Mouse (Mus musculus): ENCODE results near the gene Gm11273.
"Not testable (repeated sequence)": the region's sequence is repeated elsewhere in the genome, so short reads cannot be mapped to it uniquely, and the experiment has no call there.

Gene Gm11273

GRCm38 (mm10) chr13:21501182-21501581 is at the start of gene Gm11273:
TSS of gene Gm11273 (minus strand) at chr13:21501418.
- DNase-seq (ENCODE audit: low spot score) = not testable (repeated sequence)

GRCm38 (mm10) chr13:21550416-21551110 is 49.3 kb upstream of the Gm11273 start:
- DNase-seq (ENCODE audit: low spot score) = no peak

GRCm38 (mm10) chr13:21549487-21549886 is 48.3 kb upstream of the Gm11273 start:
- DNase-seq (ENCODE audit: low spot score) = no peak

GRCm38 (mm10) chr13:21542708-21543107 is 41.5 kb upstream of the Gm11273 start, which contains the start of gene Olfr1366:
TSS of gene Olfr1366 (minus strand) at chr13:21542808.
- DNase-seq (ENCODE audit: low spot score) = no peak

- peak; percentile 83 for DNase-seq (ENCODE audit: low spot score)
Observed at GRCm38 (mm10) chr13:21530781-21531201, 29.6 kb upstream of the Gm11273 start, which contains the start of gene Zkscan8. TSS of gene Zkscan8 (minus strand) at chr13:21531120.

- DNase-seq (ENCODE audit: low spot score) = no peak
Observed at GRCm38 (mm10) chr13:21530136-21530535, 28.9 kb upstream of the Gm11273 start.

- DNase-seq (ENCODE audit: low spot score) = peak; percentile 73
Observed at GRCm38 (mm10) chr13:21506221-21506649, 5.0 kb upstream of the Gm11273 start.

GRCm38 (mm10) chr13:21502296-21502695 is 1.1 kb upstream of the Gm11273 start:
- no peak for DNase-seq (ENCODE audit: low spot score)

- peak; percentile 6 for DNase-seq (ENCODE audit: low spot score)
Observed at GRCm38 (mm10) chr13:21495080-21495479, 6.1 kb downstream of the Gm11273 start, which contains the start of gene AK157302. TSS of gene AK157302 (plus strand) at chr13:21495223.

- no peak for DNase-seq (ENCODE audit: low spot score)
Observed at GRCm38 (mm10) chr13:21492847-21493246, 8.4 kb downstream of the Gm11273 start.

GRCm38 (mm10) chr13:21486881-21487280 is 14.3 kb downstream of the Gm11273 start:
- no peak for DNase-seq (ENCODE audit: low spot score)

- not testable (repeated sequence) for DNase-seq (ENCODE audit: low spot score)
Observed at GRCm38 (mm10) chr13:21478759-21479670, 22.2 kb downstream of the Gm11273 start, which contains the start of the genes Zkscan4 and Gm10065. TSS of gene Zkscan4 (plus strand) at chr13:21478907. TSS of gene Gm10065 (minus strand) at chr13:21479441.

GRCm38 (mm10) chr13:21472427-21472826 is 28.8 kb downstream of the Gm11273 start:
- no peak for DNase-seq (ENCODE audit: low spot score)

- DNase-seq (ENCODE audit: low spot score) = no peak
Observed at GRCm38 (mm10) chr13:21469097-21469496, 32.1 kb downstream of the Gm11273 start.

GRCm38 (mm10) chr13:21468061-21469019 is 32.9 kb downstream of the Gm11273 start, which contains the start of gene Nkapl:
TSS of gene Nkapl (minus strand) at chr13:21468509.
- DNase-seq (ENCODE audit: low spot score) = peak; percentile 42

- no peak for DNase-seq (ENCODE audit: low spot score)
Observed at GRCm38 (mm10) chr13:21467336-21467735, 33.9 kb downstream of the Gm11273 start.

- not testable (repeated sequence) for DNase-seq (ENCODE audit: low spot score)
Observed at GRCm38 (mm10) chr13:21462516-21462915, 38.7 kb downstream of the Gm11273 start.

GRCm38 (mm10) chr13:21456347-21456746 is 44.9 kb downstream of the Gm11273 start:
- DNase-seq (ENCODE audit: low spot score) = no peak

- DNase-seq (ENCODE audit: low spot score) = no peak
Observed at GRCm38 (mm10) chr13:21454133-21454532, 47.1 kb downstream of the Gm11273 start.

GRCm38 (mm10) chr13:21453449-21453848 is 47.8 kb downstream of the Gm11273 start, which contains the start of gene Zscan26:
TSS of gene Zscan26 (minus strand) at chr13:21453730.
- peak; percentile 70 for DNase-seq (ENCODE audit: low spot score)

GRCm38 (mm10) chr13:21453042-21453441 is 48.2 kb downstream of the Gm11273 start:
- no peak for DNase-seq (ENCODE audit: low spot score)

Data from T-cell, adult 2 months (primary cell).